Mouse (Mus musculus) ovary, postnatal 14 days (tissue): Measurements from ENCODE around the gene Tmppe.

Source experiments
- DNase-seq: peaks from one replicate; pipeline ENCODE4 v3.0.0; 2022; ENCODE audit warnings: low spot score

Gene Tmppe

GRCm38 (mm10) chr9:114394677-114395076 lies 6.2 kb upstream of the Tmppe start:
- no peak for DNase-seq

- DNase-seq, result no peak
These were observed 5.6 kb upstream of the Tmppe start for GRCm38 (mm10) chr9:114395258-114395657.

GRCm38 (mm10) chr9:114399680-114400079 lies 1.2 kb upstream of the Tmppe start:
- DNase-seq, result no peak

DNA sequence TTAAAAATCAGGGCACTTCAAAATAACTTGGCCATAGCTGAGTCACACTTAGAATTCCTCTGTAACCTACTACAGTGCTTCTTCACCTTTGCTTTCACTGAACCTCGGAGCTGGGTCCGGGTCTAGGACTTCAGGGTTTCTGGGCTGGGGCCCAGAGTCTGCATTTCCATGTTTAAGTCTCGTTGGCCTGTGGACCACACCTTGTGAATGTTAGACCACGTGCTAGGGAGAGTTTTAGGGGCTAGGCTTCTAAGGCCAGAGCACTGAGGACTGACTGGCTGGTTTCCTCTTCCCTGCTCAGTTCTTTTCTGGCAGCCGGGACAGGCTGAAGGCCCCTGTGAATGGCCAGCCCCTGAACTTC lies 337 bp upstream of the Tmppe start:
- DNase-seq, result no peak

DNA sequence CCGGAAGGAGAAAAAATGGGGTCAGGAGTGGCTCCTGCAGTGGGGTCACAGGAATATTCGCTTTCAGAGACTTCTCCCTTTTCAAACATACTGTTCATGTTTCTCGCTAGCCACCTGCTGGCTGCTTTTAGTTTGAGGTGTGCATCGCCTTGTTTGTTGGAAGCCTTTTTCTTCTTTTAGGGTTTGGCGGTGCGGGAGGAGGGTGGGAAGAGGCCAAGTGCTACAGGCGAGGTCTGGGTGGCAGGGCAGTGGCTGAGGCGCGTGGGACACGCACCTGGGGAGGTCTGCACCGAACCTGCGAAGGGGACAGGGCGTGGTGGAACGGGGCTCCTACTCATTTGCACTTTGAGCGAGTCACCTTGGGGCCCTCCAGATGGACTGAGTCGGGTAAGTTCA lies 778 bp downstream of the Tmppe start:
- DNase-seq, result peak; percentile 21

- peak; percentile 18 for DNase-seq
These were observed 6.8 kb downstream of the Tmppe start for GRCm38 (mm10) chr9:114407676-114408075.

GRCm38 (mm10) chr9:114410313-114410862 lies 9.5 kb downstream of the Tmppe start:
- DNase-seq, result no peak

- DNase-seq, result no peak
These were observed 10.4 kb downstream of the Tmppe start for GRCm38 (mm10) chr9:114411295-114411694.

DNA sequence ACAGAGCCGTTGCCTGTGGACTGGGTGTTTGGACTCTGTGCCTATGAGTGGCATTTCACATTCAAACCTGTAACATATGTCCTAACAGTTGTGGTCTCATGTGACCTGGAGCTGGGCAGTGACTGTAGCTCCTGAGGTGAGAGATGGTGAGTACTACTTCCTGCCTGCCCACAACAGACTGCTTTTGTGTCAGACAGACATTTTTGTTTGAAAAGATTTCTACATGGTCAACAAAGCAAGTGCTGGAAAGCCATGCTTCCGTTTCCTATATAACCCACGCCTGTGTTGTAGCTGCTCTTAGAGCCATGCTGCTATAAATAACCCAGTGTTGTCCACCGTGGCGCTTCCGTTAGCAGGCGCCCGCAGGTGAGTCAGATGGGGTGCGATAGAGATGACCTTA lies 11.5 kb downstream of the Tmppe start:
- no peak for DNase-seq

GRCm38 (mm10) chr9:114413866-114414265 lies 13.0 kb downstream of the Tmppe start:
- no peak for DNase-seq

DNA sequence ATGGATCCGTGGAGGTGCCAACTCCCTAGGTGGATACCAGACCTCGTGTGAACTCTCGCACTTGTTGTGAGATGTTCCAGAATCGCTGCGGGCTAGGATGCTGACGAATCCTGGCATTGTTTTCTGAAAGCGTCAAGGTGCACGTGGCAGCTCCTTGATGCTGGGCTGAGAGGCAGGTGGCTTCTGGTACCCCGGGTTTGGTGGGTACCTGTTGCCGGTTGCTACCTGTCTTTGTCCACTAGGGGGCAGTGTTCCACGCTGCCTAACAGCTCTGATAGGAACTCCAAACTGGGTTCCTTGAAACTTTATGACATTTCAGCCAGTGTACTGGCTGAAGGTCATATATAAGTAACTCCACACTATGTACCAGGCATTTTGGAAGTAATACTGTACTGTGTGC lies 14.8 kb downstream of the Tmppe start:
- DNase-seq, result peak; percentile 16

- DNase-seq, result no peak
These were observed 16.0 kb downstream of the Tmppe start for GRCm38 (mm10) chr9:114416646-114417517.

DNA sequence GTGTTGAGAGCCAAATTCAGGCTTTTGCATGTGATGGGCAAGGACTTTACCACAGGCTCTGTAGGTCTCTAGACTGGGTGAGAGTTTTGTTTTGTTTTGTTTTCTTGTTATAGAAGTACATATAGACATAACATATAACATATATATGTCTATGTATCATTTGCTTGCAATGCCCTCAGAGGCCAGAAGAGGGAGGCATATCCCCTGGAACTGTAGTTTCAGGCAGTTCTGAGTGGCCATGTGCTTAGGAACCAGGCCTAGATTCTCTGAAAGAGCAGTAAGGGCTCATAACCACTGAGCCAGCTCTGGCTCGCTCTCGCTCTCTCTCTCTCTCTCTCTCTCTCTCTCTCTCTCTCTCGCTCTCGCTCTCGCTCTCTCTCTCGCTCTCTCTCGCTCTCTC lies 17.3 kb downstream of the Tmppe start:
- peak; percentile 17 for DNase-seq

DNA sequence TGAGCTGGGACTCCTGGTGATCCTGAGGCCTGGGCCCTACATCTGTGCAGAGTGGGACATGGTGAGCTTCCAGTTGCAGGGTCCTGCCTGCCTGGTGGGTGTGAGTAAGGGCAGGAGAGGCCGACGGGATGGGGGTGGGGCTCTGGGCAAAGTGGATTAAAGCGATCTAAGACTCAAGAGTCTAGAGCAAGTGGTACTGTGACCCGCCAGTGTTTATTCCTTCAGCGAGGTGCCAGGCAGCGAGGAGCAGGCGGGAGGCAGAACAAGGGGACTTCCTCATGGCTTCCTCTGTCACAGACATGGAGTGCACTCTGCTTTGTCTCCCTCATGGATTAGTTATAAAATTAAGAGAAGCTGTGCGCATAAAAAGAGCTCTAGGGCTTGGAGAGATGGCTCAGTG lies 19.5 kb downstream of the Tmppe start:
- no peak for DNase-seq

- no peak for DNase-seq
These were observed 20.1 kb downstream of the Tmppe start for GRCm38 (mm10) chr9:114421045-114421444.

DNA sequence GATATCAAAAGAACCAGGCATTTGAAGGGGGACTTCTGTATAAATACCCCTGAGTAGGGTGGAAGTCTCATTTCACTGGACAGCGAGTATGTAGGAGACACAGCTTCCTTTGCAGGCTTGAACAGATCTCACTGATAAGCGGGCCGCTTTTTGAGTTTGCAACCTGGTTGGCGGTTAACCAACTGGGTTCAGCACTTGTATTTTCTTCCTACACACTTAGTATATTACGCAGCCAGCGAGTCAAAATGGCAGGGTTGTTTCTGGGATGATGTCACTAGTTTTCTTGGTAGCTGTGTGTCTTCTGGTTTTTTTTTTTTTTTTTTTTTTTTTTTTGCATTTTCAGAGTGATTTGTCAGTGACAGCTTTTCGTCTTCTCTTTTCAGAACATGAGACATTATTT lies 20.9 kb downstream of the Tmppe start:
- DNase-seq, result no peak

GRCm38 (mm10) chr9:114425576-114425975 lies 24.7 kb downstream of the Tmppe start:
- no peak for DNase-seq

GRCm38 (mm10) chr9:114426201-114426600 lies 25.3 kb downstream of the Tmppe start:
- DNase-seq, result no peak

- no peak for DNase-seq
These were observed 26.5 kb downstream of the Tmppe start for GRCm38 (mm10) chr9:114427425-114427824.

- DNase-seq, result no peak
These were observed 27.4 kb downstream of the Tmppe start for GRCm38 (mm10) chr9:114428103-114428834.

DNA sequence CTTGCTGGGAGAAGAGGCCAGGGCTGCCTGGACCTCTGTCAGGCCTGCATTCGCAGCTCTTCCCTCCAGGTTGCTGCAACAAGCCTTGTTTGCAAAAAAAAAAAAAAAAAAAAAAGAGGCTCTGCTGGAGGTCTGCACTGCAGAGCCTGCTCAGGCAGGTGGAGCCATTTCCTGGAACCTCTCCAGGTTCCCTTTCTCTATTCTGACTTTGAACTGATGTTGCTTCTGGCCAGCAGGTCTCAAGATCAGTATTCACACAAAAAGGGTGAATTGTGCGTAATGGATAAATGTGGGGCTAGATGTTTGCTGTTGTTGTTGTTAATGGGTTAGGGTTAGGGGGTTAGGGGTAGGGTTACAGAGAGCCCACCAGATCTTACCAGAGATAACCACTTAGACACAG lies 34.8 kb downstream of the Tmppe start:
- no peak for DNase-seq

GRCm38 (mm10) chr9:114440548-114440947 lies 39.6 kb downstream of the Tmppe start:
- DNase-seq, result no peak

DNA sequence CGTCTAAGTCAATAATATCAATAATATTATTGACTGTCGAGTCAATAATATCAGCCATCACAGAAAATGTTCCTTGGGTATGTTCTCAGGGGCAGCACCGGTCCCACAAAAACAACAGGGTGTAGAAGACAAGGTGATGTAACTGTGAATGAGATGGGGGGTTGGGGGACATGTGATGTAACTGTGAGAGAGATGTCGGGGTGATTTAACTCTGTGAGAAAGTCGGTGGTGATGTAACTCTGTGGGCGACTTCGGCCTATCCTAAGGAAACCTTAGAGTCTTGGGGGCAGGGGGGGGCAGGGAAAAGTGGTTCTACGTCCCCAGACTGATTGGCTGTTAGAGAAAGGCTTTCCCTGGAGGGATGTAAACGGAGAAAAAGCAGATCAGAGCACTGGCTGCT lies 41.3 kb downstream of the Tmppe start:
- no peak for DNase-seq
